Mouse (Mus musculus) embryonic facial prominence, embryonic 11.5 days (tissue): ENCODE measurements at regions not wholly inside any gene's neighbourhood (a gene's known extent, or its start where the extent isn't known, plus 50 kb on each side); places are given as distances from the start of the nearest gene placed in this dataset.

ENCODE experiments used
- ATAC-seq: fragments of 200-750 bp; cut with Nextera tagmentation; replicated peaks from 2 replicates; pipeline ENCODE4 v1.8.0; 2017; ENCODE audit warnings: low read depth; ENCODE audit not compliant: insufficient number of reproducible peaks, low FRiP score, low TSS enrichment
- DNase-seq: peaks from one replicate; pipeline ENCODE4 v3.0.0-alpha.2; 2015; ENCODE audit warnings: low spot score
- H3K27ac ChIP-seq: fragments of 300-500 bp; sonication (generic); replicated peaks from 2 replicates; pipeline ENCODE4 v1.5.1; 2014; ENCODE audit warnings: mild to moderate bottlenecking, low read depth, low read length, control low read depth
- H3K27me3 ChIP-seq: fragments of 300-500 bp; sonication (generic); 2 replicates; pipeline ENCODE4 v1.6.1; 2014; ENCODE audit warnings: mild to moderate bottlenecking, low read length, moderate library complexity, mixed read lengths; ENCODE audit not compliant: control insufficient read depth, insufficient read depth
- H3K36me3 ChIP-seq: fragments of 300-500 bp; sonication (generic); replicated peaks from 2 replicates; pipeline ENCODE4 v1.6.1; 2014; ENCODE audit warnings: low read depth, mild to moderate bottlenecking, low read length, moderate library complexity, mixed read lengths; ENCODE audit not compliant: control insufficient read depth, insufficient read depth
- H3K4me1 ChIP-seq: fragments of 300-500 bp; sonication (generic); 2 replicates; pipeline ENCODE4 v1.6.1; 2014; ENCODE audit warnings: low read length, mixed read lengths; ENCODE audit not compliant: control insufficient read depth, insufficient read depth
- H3K4me2 ChIP-seq: fragments of 300-500 bp; sonication (generic); 2 replicates; pipeline ENCODE4 v1.6.1; 2014; ENCODE audit warnings: low read depth, mild to moderate bottlenecking, control low read depth, low read length, moderate library complexity
- H3K4me3 ChIP-seq: fragments of 300-500 bp; sonication (generic); 2 replicates; pipeline ENCODE4 v1.5.1; 2014; ENCODE audit warnings: low read depth, low read length, control low read depth
- H3K9ac ChIP-seq: fragments of 300-500 bp; sonication (generic); replicated peaks from 2 replicates; pipeline ENCODE4 v1.6.1; 2014; ENCODE audit warnings: mild to moderate bottlenecking, control low read depth, low read length
- H3K9me3 ChIP-seq: fragments of 300-500 bp; sonication (generic); replicated peaks from 2 replicates; pipeline ENCODE4 v1.6.1; 2016; ENCODE audit warnings: mild to moderate bottlenecking, low read length, inconsistent platforms, mixed read lengths; ENCODE audit not compliant: control insufficient read depth
- WGBS: fragments of 180-500 bp; shearing (Covaris S2); extraction: QIAGEN DNeasy Blood & Tissue Kit; methylation state at CpG from one replicate; pipeline ENCODE4 v1.1.7; 2014; 5-methylcytosine and 5-hydroxymethylcytosine counted together

DNA sequence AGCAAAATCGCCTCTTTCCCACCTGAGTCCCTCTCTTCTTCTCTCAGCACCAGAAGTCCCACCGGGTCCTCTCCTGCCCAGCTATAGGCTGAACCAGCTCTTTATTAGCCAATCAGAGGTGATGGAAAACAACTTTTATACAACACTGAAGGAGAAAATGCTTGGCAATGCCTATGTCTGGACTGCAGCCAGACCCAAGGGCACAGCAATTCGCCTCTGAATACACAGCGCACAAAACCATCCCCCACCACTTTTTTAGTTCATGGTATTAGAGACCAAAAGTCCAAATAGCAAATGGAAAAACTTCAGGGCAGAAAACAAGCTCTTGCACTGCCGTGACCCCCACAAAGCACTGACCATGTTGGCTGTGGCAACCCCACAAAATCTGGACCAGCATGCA is 57.8 kb upstream of the Egln3 start:
- Histone ChIP-seq H3K4me3 (no peak overlapping the region), H3K27me3 (no peaks in the 10 kb centered on the region), H3K9ac (no peak overlapping the region), H3K4me2 (no peak overlapping the region), H3K9me3 (no peaks in the 10 kb centered on the region), H3K36me3 (no peaks in the 10 kb centered on the region), H3K27ac (no peak overlapping the region), H3K4me1 (no peaks in the 10 kb centered on the region; the same call in 1 of the 2 replicates)
- DNase-seq (no peak), ATAC-seq (no peak)
- 90% methylated on average over 5 of the region's 5 CpGs for WGBS

DNA sequence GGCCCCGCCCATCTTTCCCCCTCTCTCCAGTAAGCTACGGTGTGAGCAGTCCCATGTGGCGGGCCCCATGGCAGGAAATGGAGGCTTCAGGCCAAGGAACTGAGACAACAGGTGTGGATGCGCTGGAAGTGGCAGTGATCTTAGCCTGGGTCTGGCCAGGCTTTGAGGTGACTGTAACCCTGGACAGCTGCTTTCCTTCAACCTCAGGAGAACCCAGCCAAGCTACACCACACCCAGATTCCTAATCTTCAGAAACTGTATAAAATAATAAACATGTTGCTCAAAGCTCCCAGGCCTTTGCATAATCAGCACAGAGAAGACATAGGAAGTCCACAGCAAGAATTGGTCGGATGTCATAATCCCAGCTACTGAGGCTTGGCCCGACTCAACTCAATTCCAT is 56.8 kb upstream of the Egln3 start:
- H3K9ac ChIP-seq = no peak overlapping the region
- H3K4me1 ChIP-seq = no peaks in the 10 kb centered on the region; the same call in 1 of the 2 replicates
- no peak overlapping the region for H3K4me2 ChIP-seq
- no peak overlapping the region for H3K4me3 ChIP-seq
- WGBS = 76% methylated on average over 6 of the region's 6 CpGs
- H3K36me3 ChIP-seq = no peaks in the 10 kb centered on the region
- no peaks in the 10 kb centered on the region for H3K9me3 ChIP-seq
- no peak overlapping the region for H3K27ac ChIP-seq
- no peaks in the 10 kb centered on the region for H3K27me3 ChIP-seq
- ATAC-seq (no peak), DNase-seq (no peak)

DNA sequence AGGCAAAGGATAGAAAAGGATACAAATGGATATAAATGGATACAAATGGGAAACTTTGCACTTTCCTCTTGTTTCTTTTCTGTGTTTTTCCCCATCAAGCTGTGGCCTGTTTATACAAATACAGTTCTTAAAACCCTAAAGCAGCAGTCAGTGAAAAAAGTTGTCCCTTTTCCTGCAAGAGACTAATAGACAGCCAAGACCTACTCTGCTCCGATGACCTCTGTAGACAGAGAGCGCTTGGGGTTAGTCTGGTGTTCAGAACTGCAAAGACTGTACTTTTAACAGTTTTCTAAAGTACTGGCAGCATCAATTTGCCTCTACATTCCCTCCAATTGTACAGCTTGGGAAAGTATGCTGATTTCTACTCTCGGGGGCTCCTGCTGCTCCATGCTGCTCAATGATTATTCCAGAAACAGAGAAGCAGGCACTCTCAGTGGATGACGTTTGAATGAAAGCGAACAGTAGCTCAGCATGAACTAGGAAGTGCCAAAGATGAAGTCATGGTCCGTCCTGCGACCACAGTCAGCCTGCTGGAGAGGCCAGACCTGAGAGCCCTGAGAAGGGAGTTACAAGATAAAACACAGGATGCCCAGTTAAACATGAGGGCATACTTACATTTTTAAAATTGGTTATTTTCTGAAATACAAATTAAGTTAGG is 54.2 kb upstream of the Egln3 start:
- Histone ChIP-seq H3K36me3 (no peaks in the 10 kb centered on the region), H3K4me1 (no peaks in the 10 kb centered on the region), H3K27me3 (no peaks in the 10 kb centered on the region), H3K9ac (no peak overlapping the region), H3K9me3 (no peaks in the 10 kb centered on the region), H3K27ac (no peak overlapping the region), H3K4me3 (no peak overlapping the region), H3K4me2 (no peak overlapping the region)
- 68% methylated on average over 7 of the region's 7 CpGs for WGBS
- ATAC-seq = no peak
- DNase-seq = no peak

DNA sequence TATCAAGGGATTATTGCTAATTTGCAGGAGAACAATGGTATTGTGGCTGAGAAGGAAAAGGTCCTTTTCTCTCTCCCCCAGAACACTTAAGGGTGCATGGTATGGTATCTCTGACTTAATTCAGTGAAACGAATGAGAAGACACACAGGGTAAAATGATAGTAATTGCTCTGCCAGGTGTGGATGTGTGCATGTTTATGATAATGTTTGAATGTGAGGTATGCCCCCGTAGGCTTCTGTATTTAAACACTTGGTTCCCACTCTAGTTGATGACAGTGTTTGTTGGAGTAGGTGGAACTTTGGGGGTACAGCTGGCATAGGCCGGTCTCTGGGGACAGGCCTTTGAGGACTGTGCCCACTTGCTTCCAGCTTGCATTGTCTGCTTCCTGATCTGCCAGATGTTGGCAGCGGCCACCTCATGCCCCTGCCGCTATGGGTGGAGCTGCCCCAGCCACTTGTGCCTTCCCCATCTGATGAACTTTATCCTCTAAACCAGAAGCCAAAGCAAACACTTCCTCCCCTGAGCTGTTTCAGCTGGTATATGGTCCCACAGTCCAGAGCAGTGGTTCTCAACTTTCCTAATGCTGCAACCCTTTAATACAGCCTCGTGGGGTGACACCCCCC is 53.0 kb upstream of the Egln3 start:
- H3K4me3 ChIP-seq = no peak overlapping the region
- WGBS = 81% methylated on average over 6 of the region's 6 CpGs
- H3K4me1 ChIP-seq = no peaks in the 10 kb centered on the region
- no peak overlapping the region for H3K9ac ChIP-seq
- H3K9me3 ChIP-seq = no peaks in the 10 kb centered on the region
- DNase-seq = no peak
- no peak for ATAC-seq
- no peak overlapping the region for H3K4me2 ChIP-seq
- H3K27ac ChIP-seq = no peak overlapping the region
- H3K36me3 ChIP-seq = no peaks in the 10 kb centered on the region
- no peaks in the 10 kb centered on the region for H3K27me3 ChIP-seq
